Mouse (Mus musculus) megakaryocyte-erythroid progenitor cell, adult 5-6 weeks (primary cell): Measurements from ENCODE around the gene Rasd2. TPM values are rescaled to one million over a fixed set of nuclear protein-coding genes. Genes with fewer than 3 reads are reported as not detected.

Experiments
- ATAC-seq: replicated peaks from 2 replicates; pipeline ENCODE4 v1.8.0; 2016; ENCODE audit warnings: mild to moderate bottlenecking, inconsistent platforms; ENCODE audit not compliant: severe bottlenecking, poor library complexity, low FRiP score, low TSS enrichment
- total RNA-seq, 2 experiments: library from RNA; stranded (forward) in 1 of 2; stranded (reverse) in 1 of 2; fragments of 200-1000, 215-1000 nt in 1 of 2; fragments of >200 nt in 1 of 2; fragmentation: Nextera tagmentation in 1 of 2; gene quantifications; 2 replicates each; pipeline ENCODE4 v1.2.3; 2014 to 2017

Rasd2 gene
- total RNA-seq, 2 experiments from 2014 or later: not detected

DNA sequence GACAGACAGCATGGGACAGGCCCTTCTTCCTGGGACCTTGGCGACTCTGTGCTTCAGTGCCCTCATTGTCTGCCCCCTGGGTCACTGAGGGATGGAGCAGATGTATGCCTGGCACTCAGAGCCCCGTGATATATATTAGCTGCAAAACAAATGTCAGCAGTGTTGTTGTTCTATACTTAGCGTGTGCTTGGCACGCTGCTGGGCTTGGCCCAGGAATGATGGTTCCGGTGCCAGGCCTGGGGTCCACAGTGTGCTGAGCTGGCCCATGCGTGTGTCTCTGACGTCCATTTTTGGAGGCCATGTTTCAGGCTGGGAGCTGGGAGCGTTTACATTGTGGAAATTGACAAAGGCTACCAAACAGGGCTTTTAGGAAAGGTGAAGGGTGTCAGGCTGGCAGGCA is 3.1 kb downstream of the Rasd2 start:
- ATAC-seq: no peak

- peak; percentile 65 for ATAC-seq
Observed at GRCm38 (mm10) chr8:75217969-75218368, 4.2 kb downstream of the Rasd2 start.

DNA sequence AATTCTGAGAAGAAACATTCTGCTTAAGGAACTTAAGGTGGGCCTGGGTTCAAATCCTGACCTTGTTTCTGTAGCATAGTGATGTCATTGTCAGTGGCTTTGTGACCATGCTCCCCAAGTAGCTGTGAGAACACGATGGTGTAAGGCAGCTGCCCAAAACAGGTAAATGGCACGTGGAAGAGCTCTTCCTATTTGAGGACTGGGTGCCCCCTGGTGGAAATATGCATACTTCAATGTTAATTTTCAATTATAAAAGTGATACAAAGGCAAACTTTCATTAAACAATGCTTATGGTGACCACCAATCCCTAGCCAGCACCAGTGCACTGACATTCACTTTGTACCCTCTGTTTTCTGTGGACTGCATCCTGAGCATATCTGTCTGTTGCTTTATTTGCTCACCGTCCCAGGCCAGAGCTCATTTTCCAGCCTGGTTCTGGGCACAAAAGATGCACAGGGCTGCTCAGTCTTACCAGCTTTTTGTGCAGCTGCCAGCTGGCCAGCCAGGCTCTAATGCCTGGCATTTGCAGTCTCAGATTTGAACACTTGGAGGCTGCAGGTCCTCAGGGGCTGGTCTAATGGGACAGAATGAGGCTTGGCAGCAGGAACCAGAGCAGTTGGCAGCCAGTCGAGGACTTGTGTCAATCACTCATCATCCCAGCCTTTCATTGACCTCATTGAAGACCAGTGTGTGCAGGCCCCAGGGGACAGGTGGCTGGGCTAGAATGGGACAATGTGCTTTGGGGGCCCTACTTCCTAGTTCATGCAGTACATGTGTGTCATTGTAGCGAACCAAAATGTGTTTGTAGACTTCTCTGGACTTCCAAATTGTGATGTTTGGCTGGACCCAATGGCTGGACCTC is 6.4 kb downstream of the Rasd2 start:
- 0 out of 2 replicates have a peak, but pooled peaks have one; percentile 42 for ATAC-seq

GRCm38 (mm10) chr8:75222665-75223064 is 8.9 kb downstream of the Rasd2 start:
- no peak for ATAC-seq

DNA sequence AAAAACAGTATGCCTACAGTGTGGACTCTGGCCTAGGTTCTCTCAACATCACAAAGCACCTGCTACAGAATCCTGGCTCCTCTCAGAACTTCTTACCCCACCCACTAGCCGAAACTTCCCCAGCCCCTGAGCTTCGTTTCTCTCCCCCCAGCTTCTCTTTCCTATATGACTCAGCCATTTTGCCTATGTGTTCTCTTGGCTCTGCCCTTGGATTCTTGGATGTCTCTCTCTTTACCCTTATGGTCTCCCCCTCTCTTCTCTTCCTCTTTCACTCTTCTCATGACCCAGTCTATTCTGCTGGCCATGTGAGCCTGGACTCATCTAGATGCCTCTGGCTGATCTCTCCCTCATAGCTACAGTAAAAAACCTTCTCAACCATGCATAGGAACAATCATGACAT is 13.0 kb downstream of the Rasd2 start:
- ATAC-seq: no peak

DNA sequence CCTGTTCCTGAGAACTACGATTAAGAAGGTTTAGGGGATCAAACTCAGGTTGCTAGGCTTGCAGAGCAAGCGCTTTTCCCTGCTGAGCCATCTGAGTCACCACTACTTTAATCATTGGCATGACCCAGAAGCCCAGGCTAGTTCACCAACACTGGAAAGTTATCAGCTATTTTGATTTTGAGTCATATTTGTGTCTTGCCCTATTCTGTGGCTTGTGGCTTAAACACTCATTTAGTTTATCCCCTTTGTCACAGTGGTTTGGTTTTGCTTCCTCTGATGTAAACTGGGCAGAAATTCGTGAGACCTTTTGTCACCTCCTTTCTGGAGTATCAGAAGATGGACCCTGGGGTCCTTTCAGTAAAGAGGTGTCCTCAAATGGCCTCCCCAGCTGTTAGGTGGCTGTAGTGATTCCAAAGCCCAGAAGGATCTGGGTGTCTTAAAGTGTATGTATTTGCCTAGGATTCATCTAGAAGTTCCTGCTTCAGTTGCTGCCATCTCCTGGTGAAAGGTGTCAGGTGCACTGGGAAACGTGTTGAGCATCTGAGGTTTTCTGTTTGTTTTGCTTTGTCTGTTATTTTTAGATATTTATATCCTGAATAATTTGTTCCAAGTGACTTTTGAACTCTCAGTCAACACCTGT is 20.3 kb downstream of the Rasd2 start:
- no peak for ATAC-seq

- ATAC-seq: no peak
Observed at GRCm38 (mm10) chr8:75247331-75247730, 33.6 kb downstream of the Rasd2 start.

DNA sequence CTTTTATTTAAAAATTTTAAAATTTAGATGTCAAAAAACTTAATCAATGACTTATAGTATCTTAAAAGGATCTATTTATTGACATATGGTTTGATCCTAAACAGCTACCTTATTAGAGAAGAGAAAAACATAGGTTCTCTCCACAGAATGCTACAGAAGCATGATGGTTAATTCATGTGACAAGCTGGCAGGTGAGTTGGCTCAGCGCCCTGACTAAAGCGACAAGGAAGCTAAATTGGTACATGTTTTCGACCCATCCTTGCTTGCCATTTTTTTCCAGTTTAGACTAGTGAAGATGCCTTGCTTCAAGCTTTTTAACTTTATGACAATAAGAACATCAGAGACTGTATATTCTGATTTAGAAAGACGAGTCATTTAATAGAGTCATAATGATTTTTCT is 35.4 kb downstream of the Rasd2 start:
- no peak for ATAC-seq

DNA sequence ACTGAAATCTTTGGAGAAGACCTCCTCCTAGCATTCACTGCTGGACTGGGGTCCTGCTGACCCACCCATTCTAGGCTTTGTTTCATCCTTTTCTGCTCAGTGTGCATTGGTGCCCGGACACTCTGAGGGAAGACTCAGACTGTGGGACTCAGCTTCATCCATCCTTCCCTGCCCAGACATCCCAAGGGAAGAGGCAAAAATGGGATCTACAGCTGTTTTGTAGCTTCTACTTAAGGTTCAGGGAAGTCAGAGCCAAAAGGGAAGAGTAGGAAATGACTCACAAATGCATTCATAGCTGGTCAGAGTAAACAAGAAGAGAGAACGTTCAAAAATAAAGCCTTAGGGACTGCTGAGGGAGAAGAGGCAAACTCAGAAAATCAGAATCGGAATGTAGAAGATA is 40.3 kb downstream of the Rasd2 start:
- ATAC-seq: no peak

GRCm38 (mm10) chr8:75255635-75256034 is 41.9 kb downstream of the Rasd2 start:
- no peak for ATAC-seq

- 0 out of 2 replicates have a peak, but pooled peaks have one; percentile 61 for ATAC-seq
Observed at GRCm38 (mm10) chr8:75272166-75272565, 58.4 kb downstream of the Rasd2 start.

Other genes with a start within 250 kb of the Rasd2 start
- gene Hmgxb4, start 220.6 kb upstream of the Rasd2 start, total RNA-seq (2014; fragmentation: Nextera tagmentation): 42.9 and 63.2 TPM in 2 replicates
- 36.8 and 65.7 TPM in 2 replicates for gene Hmgxb4, start 220.6 kb upstream of the Rasd2 start, total RNA-seq (2017)
- 14.1 and 22.2 TPM in 2 replicates for gene Tom1, start 180.2 kb upstream of the Rasd2 start, total RNA-seq (2014; fragmentation: Nextera tagmentation)
- gene Tom1, start 180.2 kb upstream of the Rasd2 start, total RNA-seq (2017): 8.5 and 17.3 TPM in 2 replicates
- 1.8 TPM in 1 of 2 replicates, not detected in the other for gene Hmox1, start 120.3 kb upstream of the Rasd2 start, total RNA-seq (2014; fragmentation: Nextera tagmentation)
- 1.1 TPM in 1 of 2 replicates, not detected in the other for gene Hmox1, start 120.3 kb upstream of the Rasd2 start, total RNA-seq (2017)
- 192 and 220 TPM in 2 replicates for gene Mcm5, start 104.4 kb upstream of the Rasd2 start, total RNA-seq (2014; fragmentation: Nextera tagmentation)
- 224 and 361 TPM in 2 replicates for gene Mcm5, start 104.4 kb upstream of the Rasd2 start, total RNA-seq (2017)
- gene Gm10358, start 192.6 kb downstream of the Rasd2 start, total RNA-seq (2014; fragmentation: Nextera tagmentation): not detected in 2 replicates
- not detected in 2 replicates for gene Gm10358, start 192.6 kb downstream of the Rasd2 start, total RNA-seq (2017)
- gene Iqcm, start 234.8 kb downstream of the Rasd2 start, total RNA-seq (2014; fragmentation: Nextera tagmentation): not detected in 2 replicates
- not detected in 2 replicates for gene Iqcm, start 234.8 kb downstream of the Rasd2 start, total RNA-seq (2017)